Mouse (Mus musculus) urinary bladder, postnatal 4 days (tissue): ENCODE data around the gene Akip1.

Experiments
- DNase-seq, 2 experiments: peaks; one replicate each; pipeline ENCODE4 v3.0.0; 2021 to 2022; ENCODE audit warnings: low spot score in 2 of 2

Akip1 gene

GRCm38 (mm10) chr7:109703190-109704015, at the start of gene Akip1, which contains the start of gene St5:
Gene Akip1 (plus strand): TSS chr7:109703690.
Gene St5 (minus strand): TSS chr7:109703605.
- peak; percentile 96 to 98 for DNase-seq

- no peak for DNase-seq
These were observed 48.6 kb upstream of the Akip1 start for GRCm38 (mm10) chr7:109654871-109655270.

GRCm38 (mm10) chr7:109657884-109658283, 45.6 kb upstream of the Akip1 start:
- DNase-seq = no peak

- DNase-seq = no peak
These were observed 44.2 kb upstream of the Akip1 start for GRCm38 (mm10) chr7:109659278-109659677.

- DNase-seq = no peak
These were observed 40.9 kb upstream of the Akip1 start for GRCm38 (mm10) chr7:109662626-109663025.

- DNase-seq = no peak
These were observed 36.8 kb upstream of the Akip1 start for GRCm38 (mm10) chr7:109666664-109667063.

- DNase-seq = no peak
These were observed 33.9 kb upstream of the Akip1 start for GRCm38 (mm10) chr7:109669426-109670170.

- peak; percentile 78 to 81 for DNase-seq
These were observed 31.7 kb upstream of the Akip1 start for GRCm38 (mm10) chr7:109671581-109672471.

- no peak for DNase-seq
These were observed 28.4 kb upstream of the Akip1 start for GRCm38 (mm10) chr7:109674944-109675628.

GRCm38 (mm10) chr7:109680284-109680683, 23.2 kb upstream of the Akip1 start:
- DNase-seq = no peak

- no peak for DNase-seq
These were observed 22.6 kb upstream of the Akip1 start for GRCm38 (mm10) chr7:109680879-109681278.

GRCm38 (mm10) chr7:109686585-109687128, 16.8 kb upstream of the Akip1 start:
- no peak for DNase-seq

- DNase-seq = no peak
These were observed 13.4 kb upstream of the Akip1 start for GRCm38 (mm10) chr7:109690101-109690500.

GRCm38 (mm10) chr7:109690961-109691360, 12.5 kb upstream of the Akip1 start:
- DNase-seq = no peak

GRCm38 (mm10) chr7:109694576-109695338, 8.7 kb upstream of the Akip1 start:
- no peak for DNase-seq

- DNase-seq = no peak
These were observed 8.2 kb upstream of the Akip1 start for GRCm38 (mm10) chr7:109695339-109695726.

GRCm38 (mm10) chr7:109700213-109700612, 3.3 kb upstream of the Akip1 start:
- DNase-seq = no peak

GRCm38 (mm10) chr7:109702721-109703120, 769 bp upstream of the Akip1 start:
- DNase-seq = no peak

- no peak for DNase-seq
These were observed 507 bp downstream of the Akip1 start for GRCm38 (mm10) chr7:109704016-109704377.

- no peak for DNase-seq
These were observed 971 bp downstream of the Akip1 start for GRCm38 (mm10) chr7:109704461-109704860.
